Mouse (Mus musculus) urinary bladder, adult 18-20 months (tissue): Measurements from ENCODE around the gene Alkal2.

Experiments used
- DNase-seq, 2 experiments: peaks; one replicate each; pipeline ENCODE4 v3.0.0; 2022; ENCODE audit warnings: low spot score in 2 of 2, mixed read lengths in 2 of 2

The Alkal2 gene

DNA sequence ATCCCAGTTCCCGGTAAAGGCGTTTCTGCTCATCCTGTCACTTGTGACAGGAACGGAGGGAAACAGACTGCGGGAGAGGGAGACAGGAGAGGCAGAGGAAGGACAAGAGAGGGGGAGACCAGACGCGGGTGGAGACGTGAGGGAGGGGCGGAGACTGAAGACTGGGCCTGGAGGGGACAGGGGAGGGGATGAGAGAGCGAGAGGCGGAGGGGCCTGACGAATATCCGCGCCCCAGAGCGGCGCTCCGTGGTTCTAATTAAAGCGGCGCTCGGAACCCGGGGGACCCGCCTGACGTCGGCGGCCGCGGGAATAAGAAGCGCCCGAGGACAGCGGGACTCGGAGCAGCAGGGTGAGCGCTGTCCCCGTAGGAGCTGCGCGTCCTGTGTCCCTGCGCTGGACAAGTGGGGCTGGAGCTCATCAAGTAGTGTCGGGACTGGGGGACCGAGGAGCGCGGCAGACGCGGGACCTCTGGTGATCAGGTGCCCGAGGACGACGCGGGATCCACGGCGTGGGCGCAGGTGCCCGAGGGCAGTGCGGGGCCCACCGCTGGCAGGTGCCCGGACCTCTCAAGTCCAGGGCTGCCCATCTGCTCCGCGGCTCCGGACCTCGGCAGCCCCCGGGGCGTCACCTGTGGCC, at the start of gene Alkal2:
Alkal2 (plus strand) TSS at position 337 of the 636 bp plus-strand sequence.
- DNase-seq: peak in 1 of 2 experiments; percentile 9

DNA sequence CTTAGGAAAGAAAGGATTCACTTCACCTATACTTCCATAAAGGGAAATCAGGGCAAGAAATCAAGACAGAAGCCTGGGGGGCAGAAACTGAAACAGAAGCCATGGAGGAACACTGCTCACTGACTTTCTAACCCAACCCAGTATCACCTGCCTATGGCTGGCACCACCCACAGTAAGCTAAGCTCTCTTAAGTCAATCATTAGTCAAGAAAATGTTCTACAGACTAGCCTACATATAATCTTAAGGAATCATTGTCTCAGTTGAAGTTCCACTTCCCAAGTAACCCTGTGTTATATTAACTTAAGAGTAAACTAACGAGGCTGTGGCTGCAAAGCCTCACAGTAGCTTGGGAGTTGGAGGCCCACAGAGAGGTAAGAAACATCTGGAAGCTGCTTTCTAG, 35.6 kb upstream of the Alkal2 start:
- DNase-seq: no peak

DNA sequence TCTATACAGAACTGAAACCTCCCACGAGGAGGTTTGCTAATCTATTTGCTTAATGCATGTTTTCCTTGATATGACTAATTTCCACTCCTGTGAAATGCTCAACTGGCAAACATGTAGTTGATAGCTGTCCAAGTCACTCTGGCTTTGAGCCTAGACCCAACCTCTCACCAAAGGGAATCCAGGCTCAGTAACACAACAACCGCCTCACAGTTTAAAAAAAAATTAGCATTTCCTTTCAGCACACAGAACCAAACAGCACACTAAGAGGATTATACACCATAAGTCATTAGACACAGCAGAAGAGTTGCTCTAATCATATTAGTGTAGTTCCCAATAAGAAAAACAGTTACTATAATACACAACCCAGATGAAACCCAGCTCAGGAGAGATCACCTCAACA, 33.2 kb upstream of the Alkal2 start:
- no peak for DNase-seq

DNA sequence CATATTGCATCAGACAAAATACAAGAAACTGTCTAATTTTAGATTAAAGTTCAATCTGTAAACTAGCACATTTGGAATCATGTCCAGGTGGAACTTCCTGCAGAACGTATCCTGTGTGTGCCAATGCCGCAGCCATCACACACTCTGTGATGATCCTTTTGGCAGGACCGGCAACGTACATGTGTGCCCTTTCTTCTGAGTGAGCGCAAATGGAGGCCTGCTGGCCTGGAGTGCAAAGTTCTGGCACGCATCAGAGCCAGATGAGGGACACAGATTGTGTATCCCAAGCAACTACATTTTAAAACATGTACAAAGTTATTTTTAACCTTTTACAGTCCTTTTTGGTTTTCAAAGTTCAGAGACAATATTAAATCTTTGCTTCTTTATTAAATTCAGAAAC, 32.3 kb upstream of the Alkal2 start:
- DNase-seq: no peak

DNA sequence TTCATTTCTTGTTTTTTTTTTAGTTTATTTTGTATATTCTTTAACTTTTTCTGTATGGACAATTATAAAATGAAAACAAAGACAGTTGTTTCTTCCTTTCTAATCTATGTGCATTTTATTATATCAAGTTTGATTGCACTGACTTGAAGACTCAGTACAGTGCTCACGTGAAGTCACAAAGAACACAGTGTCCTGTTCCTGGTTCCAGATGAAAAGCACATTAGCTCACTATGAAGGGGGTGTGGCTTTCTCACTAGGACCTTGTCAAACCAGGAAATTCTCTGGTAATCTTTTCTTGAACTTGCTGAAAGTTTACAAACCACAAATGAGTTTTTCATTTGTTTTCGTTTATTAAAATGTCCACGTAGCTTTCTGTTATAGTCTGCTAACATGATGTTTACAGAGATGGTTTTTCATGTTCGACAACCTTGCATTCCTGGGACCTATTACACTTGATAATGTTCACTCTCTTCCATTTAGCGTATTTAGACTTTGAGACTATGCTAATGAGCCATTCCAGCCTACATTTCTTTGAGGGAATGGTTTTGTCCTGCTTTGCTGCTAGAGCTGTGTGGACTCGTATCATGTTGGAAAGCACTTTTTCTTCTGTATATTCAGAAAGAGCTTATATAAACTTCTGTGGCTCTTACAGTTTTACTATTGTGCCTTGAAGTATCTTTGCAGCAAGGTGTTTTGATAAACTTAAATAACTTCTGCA, 28.5 kb upstream of the Alkal2 start:
- DNase-seq: no peak

DNA sequence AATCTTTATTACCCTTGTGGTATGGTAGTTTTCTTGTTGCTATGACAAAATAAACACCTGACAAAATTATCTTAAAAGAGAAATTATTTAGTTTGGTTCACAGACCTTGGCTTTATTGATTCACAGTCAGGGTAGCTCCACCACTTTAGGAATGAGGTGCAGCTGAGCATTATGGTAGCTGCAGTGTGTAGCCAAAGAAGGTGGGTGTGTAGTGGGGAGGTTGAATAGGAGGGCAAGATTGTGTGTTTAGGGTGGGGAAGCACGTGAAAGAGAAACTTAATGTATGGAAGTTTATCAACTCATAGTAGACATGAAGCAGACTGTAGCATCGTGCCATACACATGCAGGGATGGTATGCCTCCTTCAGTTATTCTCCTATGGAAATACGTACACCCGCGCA, 27.9 kb upstream of the Alkal2 start:
- DNase-seq: no peak

DNA sequence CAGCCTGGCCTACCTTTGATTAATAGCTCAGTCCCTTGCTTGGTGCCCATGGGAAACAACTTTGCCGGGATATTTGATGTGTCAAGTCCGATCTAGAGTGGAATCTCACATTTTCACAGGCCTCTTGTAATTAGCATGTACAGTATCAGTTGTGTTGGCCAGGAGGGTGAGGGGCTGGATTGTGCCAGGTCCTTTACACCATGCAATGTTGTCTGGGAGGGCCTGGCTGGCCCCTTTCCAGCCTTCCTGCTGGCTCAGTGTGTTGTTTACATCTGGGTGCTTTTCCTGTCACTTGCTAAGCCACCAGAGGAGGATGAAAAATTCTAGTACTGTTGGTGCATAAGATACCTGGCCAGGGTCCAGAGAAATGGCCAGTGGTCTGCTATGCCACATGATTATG, 19.8 kb upstream of the Alkal2 start:
- no peak for DNase-seq

DNA sequence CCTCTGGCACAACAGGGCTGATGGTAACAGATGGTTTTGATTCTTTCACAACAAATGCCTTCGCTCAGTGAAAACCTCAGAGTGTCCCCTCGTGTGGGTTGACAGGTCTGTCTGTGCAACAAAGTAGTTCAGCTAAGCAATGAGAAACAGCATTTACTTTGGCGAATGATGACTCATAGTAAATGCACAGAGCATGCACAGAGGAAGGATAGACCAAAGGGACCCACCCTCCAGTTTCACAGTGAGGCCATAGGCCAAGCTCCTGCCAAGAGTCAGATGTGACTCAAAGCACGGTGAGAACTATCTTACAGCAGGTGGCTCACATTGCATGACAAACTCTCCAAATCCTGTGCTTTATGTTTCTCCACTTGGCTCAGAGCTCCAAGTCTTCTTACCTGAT, 18.3 kb upstream of the Alkal2 start:
- DNase-seq: no peak

DNA sequence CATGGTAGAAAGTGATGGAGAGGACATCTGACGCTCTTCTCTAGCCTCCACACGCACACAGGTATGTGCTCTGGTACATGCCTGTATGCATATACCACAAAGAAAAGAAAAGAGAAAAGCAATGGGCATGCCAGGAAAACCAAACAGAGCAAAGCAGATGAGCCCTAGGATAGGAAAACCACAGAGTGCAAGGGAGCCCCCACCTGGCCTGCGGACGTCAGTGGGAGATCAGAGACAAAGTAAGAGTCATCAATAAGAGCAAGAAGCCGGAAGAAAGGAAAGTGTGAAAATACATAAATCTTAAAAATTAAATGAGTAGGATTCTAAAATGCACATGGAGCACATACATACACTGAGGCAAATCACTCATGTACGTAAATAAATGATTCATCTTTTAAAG, 4.7 kb upstream of the Alkal2 start:
- no peak for DNase-seq

DNA sequence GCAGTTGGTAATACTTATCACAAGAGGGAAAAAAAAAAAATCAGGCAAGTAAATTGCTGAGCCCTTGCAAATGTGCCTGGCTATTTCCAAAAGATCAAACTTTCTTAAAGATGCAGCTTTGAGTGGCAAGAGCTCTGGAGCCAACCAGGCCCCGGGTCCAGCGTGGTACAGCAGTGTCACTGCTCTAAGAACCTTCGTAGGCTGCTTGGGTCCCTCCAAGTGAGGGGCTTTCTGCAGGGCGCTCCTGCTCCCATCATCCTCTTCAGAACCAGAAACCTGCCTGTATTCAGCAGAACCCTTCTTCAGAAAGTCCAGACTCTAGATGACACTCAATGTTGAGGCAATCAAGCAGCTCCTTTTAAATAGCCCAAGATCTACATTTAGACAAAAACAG, 533 bp upstream of the Alkal2 start:
- DNase-seq: no peak

DNA sequence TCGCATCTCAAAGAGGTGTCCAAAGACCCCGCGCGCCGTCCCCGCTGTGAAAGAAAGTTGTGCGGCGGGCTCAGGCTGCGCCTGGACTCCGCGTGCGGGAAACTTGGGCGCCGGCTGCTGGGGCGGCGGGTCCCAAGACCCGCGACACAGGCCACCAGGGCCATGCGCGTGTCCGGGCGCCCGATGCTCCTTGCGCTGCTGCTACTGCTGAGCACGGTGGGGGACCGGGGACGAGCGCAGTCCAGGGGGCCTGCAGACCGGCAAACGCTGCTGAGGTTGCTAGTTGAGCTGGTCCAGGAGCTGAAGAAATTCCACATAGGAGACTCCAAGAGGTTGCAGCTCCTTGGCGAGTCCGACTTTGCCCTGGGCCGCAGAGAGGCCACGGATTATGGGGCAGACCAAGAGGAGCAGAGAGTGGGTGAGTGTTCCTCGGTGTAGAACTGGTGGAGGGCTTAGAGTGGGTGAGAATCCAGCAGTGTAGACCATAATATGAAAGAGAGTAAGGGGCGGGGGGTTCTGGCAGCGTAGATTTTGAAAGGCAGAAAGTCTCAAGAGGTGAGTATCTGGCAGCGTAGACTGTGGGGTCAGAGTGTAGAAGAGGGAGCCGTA, 604 bp downstream of the Alkal2 start:
- no peak for DNase-seq

DNA sequence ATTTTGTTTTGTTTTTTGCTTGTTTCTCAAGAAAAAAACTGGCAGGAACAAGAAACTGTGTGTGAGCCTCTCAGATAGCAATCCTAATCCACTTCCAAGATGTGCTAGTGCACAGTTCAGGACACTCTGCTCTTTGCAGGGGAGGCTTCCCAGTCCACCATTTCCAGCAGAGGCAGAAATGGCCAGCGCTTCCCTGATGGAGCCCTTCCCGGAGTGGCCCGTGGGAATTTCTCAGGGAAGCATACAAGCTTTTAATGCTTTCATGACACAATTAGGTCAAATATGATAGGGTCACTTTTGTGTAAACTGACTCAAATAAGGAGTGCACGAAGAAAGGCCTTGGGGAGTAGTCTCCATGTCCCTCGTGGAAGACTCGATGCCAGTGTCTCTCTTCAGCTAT, 1.8 kb downstream of the Alkal2 start:
- no peak for DNase-seq

DNA sequence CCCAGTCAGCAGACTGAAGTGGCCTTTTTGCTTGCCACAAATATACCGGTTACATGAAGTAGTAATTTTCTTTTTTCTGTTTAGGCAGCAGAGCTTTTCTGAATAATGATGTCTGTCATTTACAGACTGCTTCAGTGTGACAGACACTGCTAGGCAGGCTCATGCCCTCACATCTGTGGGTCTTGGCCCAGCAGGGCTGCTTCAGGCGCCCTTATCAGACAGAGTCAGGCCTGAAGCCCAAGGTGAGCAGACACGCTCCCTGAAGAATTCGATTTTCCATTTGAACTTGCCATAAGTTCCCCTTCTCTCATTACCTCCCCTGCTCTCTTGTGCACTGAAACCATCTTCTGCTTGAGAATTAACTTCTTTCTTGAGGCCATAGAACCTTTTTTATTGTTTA, 3.9 kb downstream of the Alkal2 start:
- no peak for DNase-seq

DNA sequence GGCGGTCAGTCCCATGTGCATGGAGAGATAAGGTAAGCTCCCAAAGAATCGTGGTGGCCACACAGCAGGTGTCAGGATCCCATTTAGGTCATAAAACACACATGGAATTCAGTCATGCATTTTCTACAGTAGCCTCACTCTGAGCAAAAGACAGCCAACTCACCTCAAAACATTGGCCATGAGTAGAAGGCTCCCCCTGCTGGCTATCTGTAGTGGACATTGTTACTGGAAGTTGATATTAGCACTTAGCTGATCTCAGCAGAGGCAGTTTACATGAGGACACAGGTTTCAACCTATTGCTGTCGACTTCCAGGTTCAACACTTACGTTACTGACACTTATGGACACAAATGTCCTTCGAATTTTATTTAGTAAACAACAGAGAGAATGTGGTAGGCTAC, 5.9 kb downstream of the Alkal2 start:
- DNase-seq: peak in 1 of 2 experiments; percentile 22

DNA sequence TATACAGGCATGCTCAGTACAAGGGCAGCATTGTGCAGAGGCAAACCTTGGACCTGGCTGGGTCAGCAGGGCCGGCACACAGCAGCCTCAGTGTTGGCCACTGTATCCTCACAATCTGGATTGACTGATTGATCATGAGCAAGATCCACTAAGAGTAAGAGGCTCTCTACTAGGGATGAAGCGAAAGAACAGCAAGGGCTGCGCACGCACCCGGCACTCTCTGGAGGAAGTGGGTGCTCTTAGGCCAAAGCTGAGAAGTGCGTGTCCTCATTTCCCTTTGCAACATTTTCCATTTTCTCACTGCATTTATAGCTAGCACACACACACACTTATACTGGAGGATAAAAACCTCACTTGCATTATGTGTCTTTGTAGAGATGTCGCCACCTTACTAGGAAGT, 7.3 kb downstream of the Alkal2 start:
- DNase-seq: no peak

DNA sequence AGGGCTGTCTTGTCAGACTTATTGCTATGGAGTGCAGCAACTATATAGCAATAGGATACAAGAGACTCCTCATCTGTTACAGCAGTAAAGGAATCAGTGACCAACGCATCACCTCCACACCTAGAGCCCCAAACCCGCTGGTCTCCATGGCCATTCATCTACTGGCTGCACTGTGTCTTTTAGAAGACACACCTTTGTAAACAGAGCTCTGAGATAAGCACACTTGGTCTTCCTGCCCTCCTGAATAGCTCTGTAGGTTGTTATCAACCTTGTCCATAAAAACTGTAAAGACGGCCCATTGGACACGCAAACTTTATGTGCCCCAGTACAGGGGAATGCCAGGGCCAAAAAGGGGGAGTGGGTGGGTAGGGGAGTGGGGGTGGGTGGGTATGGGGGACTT, 12.9 kb downstream of the Alkal2 start:
- no peak for DNase-seq

DNA sequence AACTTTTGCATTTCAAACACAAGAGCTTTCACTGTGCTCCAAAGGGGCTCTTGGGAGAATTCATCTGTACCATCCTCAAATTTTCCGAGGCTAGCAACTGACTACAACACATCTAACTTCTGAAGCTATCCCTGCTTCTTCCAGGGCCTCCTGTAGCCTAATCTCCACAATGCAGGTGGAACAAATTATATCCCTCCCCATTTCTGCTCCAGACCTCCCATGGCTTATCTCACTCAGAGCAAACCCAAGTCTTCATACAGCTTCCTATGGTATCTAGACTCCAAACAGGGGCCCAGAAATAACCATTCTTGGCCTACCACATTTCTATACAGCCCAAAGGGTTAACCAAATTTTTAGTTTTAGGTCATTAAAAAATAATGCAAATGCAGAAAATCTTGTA, 24.5 kb downstream of the Alkal2 start:
- no peak for DNase-seq

DNA sequence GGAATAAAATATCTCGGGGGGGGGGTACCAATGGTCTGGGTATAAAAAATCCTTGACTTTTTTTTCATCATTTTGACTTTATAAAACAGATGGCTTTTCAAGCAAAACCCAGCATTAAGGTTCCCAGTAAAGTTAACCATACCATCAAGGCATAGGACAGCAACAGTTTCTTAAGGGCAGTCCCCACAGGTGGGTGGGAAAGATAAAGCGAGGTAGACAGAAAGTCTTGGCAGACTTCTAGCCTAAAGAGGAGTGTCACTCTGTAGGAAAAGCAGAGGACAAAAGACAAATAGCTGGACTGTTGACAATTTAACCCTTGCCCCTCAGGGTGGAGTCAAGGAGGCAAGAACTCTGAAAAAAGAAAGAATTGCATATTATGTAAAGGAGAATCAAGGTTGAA, 25.8 kb downstream of the Alkal2 start:
- no peak for DNase-seq

DNA sequence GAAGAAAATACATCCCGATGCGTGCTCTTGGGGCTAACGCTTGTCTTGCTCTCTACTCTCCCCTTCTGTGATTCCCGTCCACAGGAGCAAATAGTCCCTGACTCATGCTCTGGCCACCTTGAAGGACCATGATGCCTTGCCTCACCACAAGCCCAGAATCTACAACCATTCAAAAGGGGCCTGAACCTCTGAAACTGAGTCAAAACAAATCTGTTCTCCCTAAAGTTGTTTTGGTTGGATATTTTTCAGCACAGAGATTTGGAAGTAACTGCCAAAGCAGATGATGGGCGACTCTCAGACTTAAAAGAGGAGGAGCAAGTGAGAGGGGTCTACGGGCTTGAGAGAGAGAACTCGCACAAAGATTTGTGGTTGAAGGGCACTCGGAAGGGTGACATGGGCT, 26.7 kb downstream of the Alkal2 start:
- DNase-seq: no peak

DNA sequence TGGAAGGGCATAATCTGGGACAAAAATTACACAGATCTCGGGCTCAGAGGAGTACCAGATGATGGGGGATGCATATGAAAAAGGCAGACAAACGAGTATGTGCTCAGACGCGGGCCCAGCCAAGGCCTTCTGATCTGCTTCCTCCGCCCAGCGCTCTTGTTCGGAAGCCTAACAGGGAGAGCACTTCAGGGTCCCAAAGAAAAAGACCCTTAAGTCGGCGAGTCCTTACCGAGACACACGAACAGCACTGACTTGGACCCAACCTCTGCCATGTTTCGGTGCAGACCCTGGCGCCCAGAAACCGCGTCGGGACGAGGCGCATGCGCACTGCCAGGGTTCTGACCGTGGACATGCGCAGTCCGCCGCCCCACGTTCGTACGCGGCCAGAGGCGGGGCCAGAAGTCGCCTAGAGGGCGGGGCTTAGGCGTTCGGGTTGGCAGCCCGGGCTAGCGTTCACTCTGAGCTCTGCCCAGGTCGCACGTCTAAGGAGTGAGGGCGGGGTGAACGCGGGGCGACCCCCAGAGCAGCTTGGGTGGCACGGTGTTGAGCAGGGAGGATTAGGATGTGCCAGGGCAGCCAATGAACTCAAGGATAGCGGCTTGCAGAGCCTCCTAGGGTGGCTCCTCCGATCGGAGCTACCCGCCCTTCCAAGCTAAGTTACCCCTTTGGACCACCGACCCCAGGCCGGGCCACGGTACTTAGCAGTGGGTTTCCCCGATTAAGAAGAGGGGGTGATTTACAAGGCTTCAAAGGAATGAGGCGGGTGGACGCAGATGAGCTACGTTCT, 27.3 kb downstream of the Alkal2 start, which contains the start of the genes Acp1 and Sh3yl1:
Acp1 (minus strand) TSS at position 329 of the 787 bp plus-strand sequence.
Sh3yl1 (plus strand) TSS at position 408 of the 787 bp plus-strand sequence.
- DNase-seq: peak; percentile 92 to 96

DNA sequence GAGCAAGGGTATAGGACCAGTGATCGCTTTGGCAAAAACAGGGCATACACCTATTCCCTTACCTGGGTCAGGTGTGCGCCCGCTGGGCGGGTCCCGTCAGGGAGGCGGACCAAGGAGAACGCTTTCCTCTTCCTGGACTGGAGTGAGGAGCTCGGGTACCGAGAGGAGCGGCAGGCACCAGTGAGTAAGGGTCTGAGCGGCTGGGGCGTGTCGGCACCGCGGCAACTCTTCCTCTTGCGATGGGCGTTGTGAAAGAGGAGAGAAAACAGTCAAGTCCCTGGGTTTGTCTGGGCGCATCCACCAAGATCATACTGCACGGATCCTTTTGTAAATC, 27.9 kb downstream of the Alkal2 start:
- peak; percentile 71 to 77 for DNase-seq

DNA sequence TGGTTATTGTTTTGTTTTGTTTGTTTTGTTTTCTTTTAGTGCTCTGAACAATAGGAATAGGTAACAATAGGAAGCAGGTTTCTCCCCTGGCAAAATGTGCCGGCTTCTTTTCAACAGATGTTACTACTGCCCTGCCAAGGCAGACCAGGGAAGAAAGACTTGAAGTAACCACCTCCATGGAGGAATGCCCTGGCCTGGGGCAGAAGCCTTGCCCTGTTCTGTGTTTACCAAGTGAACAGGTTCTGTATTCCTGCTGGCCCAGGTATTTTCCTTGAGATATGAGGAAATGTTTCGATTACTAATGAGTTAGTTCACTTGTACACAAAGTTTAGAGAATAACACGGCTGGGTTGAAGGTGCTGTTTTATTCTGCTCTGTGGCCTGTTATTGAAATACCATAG, 28.7 kb downstream of the Alkal2 start:
- peak; percentile 8 to 34 for DNase-seq
